Mouse (Mus musculus) neural tube, embryonic 11.5 days (tissue): Measurements from ENCODE around the gene Cd200. TPM values are rescaled to one million over a fixed set of nuclear protein-coding genes. Genes with fewer than 3 reads are reported as not detected.
A peak's percentile ranks its signal among the peaks of the same experiment; 100 is the strongest.
"Not testable (repeated sequence)": the region's sequence is repeated elsewhere in the genome, so short reads cannot be mapped to it uniquely, and the experiment has no call there.

ENCODE experiments used
- ATAC-seq: fragments of 200-750 bp; cut with Nextera tagmentation; 2 replicates; pipeline ENCODE4 v1.8.0; 2017; ENCODE audit warnings: moderate number of reproducible peaks, mild to moderate bottlenecking, moderate TSS enrichment, moderate library complexity; ENCODE audit not compliant: insufficient read depth, low FRiP score, low TSS enrichment
- DNase-seq: peaks from one replicate; pipeline ENCODE4 v3.0.0-alpha.2; 2015; ENCODE audit warnings: low spot score
- H3K27ac ChIP-seq: fragments of 300-500 bp; sonication (generic); 2 replicates; pipeline ENCODE4 v1.5.1; 2014; ENCODE audit warnings: low read depth, mild to moderate bottlenecking, low read length
- H3K27me3 ChIP-seq: fragments of 300-500 bp; sonication (generic); 2 replicates; pipeline ENCODE4 v1.6.1; 2014; ENCODE audit warnings: mild to moderate bottlenecking, low read length, mixed read lengths; ENCODE audit not compliant: control insufficient read depth, insufficient read depth
- H3K36me3 ChIP-seq: fragments of 300-500 bp; sonication (generic); 2 replicates; pipeline ENCODE4 v1.6.1; 2014; ENCODE audit warnings: mild to moderate bottlenecking, low read length, moderate library complexity, mixed read lengths; ENCODE audit not compliant: control insufficient read depth, insufficient read depth
- H3K4me1 ChIP-seq: fragments of 300-500 bp; sonication (generic); 2 replicates; pipeline ENCODE4 v1.6.1; 2014; ENCODE audit warnings: low read length, mixed read lengths; ENCODE audit not compliant: control insufficient read depth, insufficient read depth
- H3K4me2 ChIP-seq: fragments of 300-500 bp; sonication (generic); 2 replicates; pipeline ENCODE4 v1.6.1; 2014; ENCODE audit warnings: low read depth, mild to moderate bottlenecking, moderate library complexity
- H3K4me3 ChIP-seq: fragments of 300-500 bp; sonication (generic); 2 replicates; pipeline ENCODE4 v1.5.1; 2014; ENCODE audit warnings: low read depth, low read length
- H3K9ac ChIP-seq: fragments of 300-500 bp; sonication (generic); 2 replicates; pipeline ENCODE4 v1.6.1; 2014; ENCODE audit warnings: mild to moderate bottlenecking, low read length
- H3K9me3 ChIP-seq: fragments of 300-500 bp; sonication (generic); 2 replicates; pipeline ENCODE4 v1.6.1; 2016; ENCODE audit warnings: low read length; ENCODE audit not compliant: control insufficient read depth
- WGBS: fragments of 180-500 bp; shearing (Covaris S2); extraction: QIAGEN DNeasy Blood & Tissue Kit; methylation state at CpG from one replicate; pipeline ENCODE4 v1.1.7; 2014; 5-methylcytosine and 5-hydroxymethylcytosine counted together
- polyA plus RNA-seq: library from polyadenylated mRNA; unstranded; fragments of >200 nt; fragmentation: Nextera tagmentation; extraction: Ambion mirVana; gene quantifications from 2 replicates; pipeline ENCODE4 v1.2.1, GENCODE M21; 2014

The Cd200 gene
- polyA plus RNA-seq, 1 experiment from 2014 or later, result 47.7 TPM

- peak; percentile 74; the same call in 1 of the 2 replicates for ATAC-seq
Observed at GRCm38 (mm10) chr16:45352875-45353274, 56.0 kb downstream of the Cd200 start.

GRCm38 (mm10) chr16:45350767-45351166 is 58.1 kb downstream of the Cd200 start:
- Histone ChIP-seq H3K27me3 (no peaks in the 10 kb centered on the region), H3K4me2 (no peak overlapping the region), H3K9ac (no peak overlapping the region), H3K36me3 (no peaks in the 10 kb centered on the region), H3K4me3 (no peak overlapping the region), H3K9me3 (no peaks in the 10 kb centered on the region), H3K27ac (no peak overlapping the region), H3K4me1 (no peaks in the 10 kb centered on the region)
- WGBS, result 61% methylated on average over 4 of the region's 4 CpGs
- DNase-seq, result no peak
- no peak for ATAC-seq

More at GRCm38 (mm10) chr16:45352875-45353274, 56.0 kb downstream of the Cd200 start:
- Histone ChIP-seq H3K4me1 (no peaks in the 10 kb centered on the region), H3K27me3 (no peaks in the 10 kb centered on the region), H3K4me2 (no peak overlapping the region), H3K36me3 (no peaks in the 10 kb centered on the region), H3K4me3 (no peak overlapping the region), H3K9me3 (no peaks in the 10 kb centered on the region), H3K9ac (no peak overlapping the region), H3K27ac (no peak overlapping the region)
- peak; percentile 27 for DNase-seq

GRCm38 (mm10) chr16:45349523-45350298 is 59.1 kb downstream of the Cd200 start:
- Histone ChIP-seq H3K4me2 (no peak overlapping the region), H3K4me3 (no peak overlapping the region), H3K27me3 (no peaks in the 10 kb centered on the region), H3K9me3 (no peaks in the 10 kb centered on the region), H3K27ac (no peak overlapping the region), H3K9ac (no peak overlapping the region), H3K4me1 (no peaks in the 10 kb centered on the region), H3K36me3 (no peaks in the 10 kb centered on the region)
- ATAC-seq (no peak), DNase-seq (no peak)
- WGBS, result 86% methylated on average over 3 of the region's 3 CpGs

GRCm38 (mm10) chr16:45348238-45348637 is 60.6 kb downstream of the Cd200 start:
- H3K4me3 ChIP-seq, H3K27ac ChIP-seq, DNase-seq, H3K4me2 ChIP-seq, H3K27me3 ChIP-seq, H3K4me1 ChIP-seq, H3K9me3 ChIP-seq, H3K36me3 ChIP-seq, H3K9ac ChIP-seq, ATAC-seq: not testable (repeated sequence)
- 93% methylated on average over 5 of the region's 9 CpGs for WGBS

GRCm38 (mm10) chr16:45346930-45347387 is 61.9 kb downstream of the Cd200 start:
- ATAC-seq, result no peak
- 86% methylated on average over 5 of the region's 5 CpGs for WGBS
- Histone ChIP-seq H3K27me3 (no peaks in the 10 kb centered on the region), H3K27ac (no peak overlapping the region), H3K36me3 (no peaks in the 10 kb centered on the region), H3K4me2 (no peak overlapping the region), H3K9ac (no peak overlapping the region), H3K9me3 (no peaks in the 10 kb centered on the region), H3K4me1 (no peaks in the 10 kb centered on the region), H3K4me3 (no peak overlapping the region)
- no peak for DNase-seq

GRCm38 (mm10) chr16:45346367-45346766 is 62.5 kb downstream of the Cd200 start:
- 95% methylated on average over 2 of the region's 2 CpGs for WGBS
- Histone ChIP-seq H3K9ac (no peak overlapping the region), H3K36me3 (no peaks in the 10 kb centered on the region), H3K27me3 (no peaks in the 10 kb centered on the region), H3K4me3 (no peak overlapping the region), H3K4me1 (no peaks in the 10 kb centered on the region), H3K4me2 (no peak overlapping the region), H3K27ac (no peak overlapping the region), H3K9me3 (no peaks in the 10 kb centered on the region)
- no peak for DNase-seq
- ATAC-seq, result no peak

GRCm38 (mm10) chr16:45344879-45345278 is 64.0 kb downstream of the Cd200 start:
- no peak overlapping the region for H3K9ac ChIP-seq
- ATAC-seq (no peak), DNase-seq (no peak)
- H3K36me3 ChIP-seq, result no peaks in the 10 kb centered on the region
- no peaks in the 10 kb centered on the region for H3K4me1 ChIP-seq
- H3K4me3 ChIP-seq, result no peak overlapping the region
- no peak overlapping the region for H3K4me2 ChIP-seq
- 63% methylated on average over 2 of the region's 2 CpGs for WGBS
- H3K27ac ChIP-seq, result no peak overlapping the region
- no peaks in the 10 kb centered on the region for H3K27me3 ChIP-seq
- no peaks in the 10 kb centered on the region for H3K9me3 ChIP-seq

- no peak overlapping the region for H3K4me3 ChIP-seq
- no peak overlapping the region for H3K9ac ChIP-seq
- 67% methylated on average over 1 of the region's 1 CpGs for WGBS
- no peaks in the 10 kb centered on the region for H3K27me3 ChIP-seq
- H3K4me1 ChIP-seq, result no peaks in the 10 kb centered on the region
- no peak overlapping the region for H3K4me2 ChIP-seq
- no peak overlapping the region for H3K27ac ChIP-seq
- no peaks in the 10 kb centered on the region for H3K9me3 ChIP-seq
- DNase-seq, result no peak
- H3K36me3 ChIP-seq, result no peaks in the 10 kb centered on the region
- no peak for ATAC-seq
Observed at GRCm38 (mm10) chr16:45336478-45336877, 72.4 kb downstream of the Cd200 start.

GRCm38 (mm10) chr16:45334891-45335290 is 74.0 kb downstream of the Cd200 start:
- Histone ChIP-seq H3K4me2 (no peak overlapping the region), H3K36me3 (no peaks in the 10 kb centered on the region), H3K27ac (no peak overlapping the region), H3K27me3 (no peaks in the 10 kb centered on the region), H3K4me3 (no peak overlapping the region), H3K9me3 (no peaks in the 10 kb centered on the region), H3K4me1 (no peaks in the 10 kb centered on the region), H3K9ac (no peak overlapping the region)
- ATAC-seq (no peak), DNase-seq (no peak)
- 95% methylated on average over 5 of the region's 5 CpGs for WGBS
